Mouse (Mus musculus): ENCODE data around the gene Rabl6. TPM values are rescaled to one million over a fixed set of nuclear protein-coding genes. Genes with fewer than 3 reads are reported as not detected.

Gene Rabl6
- 10 to 100 TPM; 49.6 to 58.7 TPM for total RNA-seq (2021)
- long read RNA-seq, experiment 1, transcript Rabl6-201 (15 exons, 3,230 nt), result major isoform, 43 of 68 reads
- long read RNA-seq, experiment 1, partial matches to known transcripts, result 17 of 68 reads
- long read RNA-seq, experiment 1, other reads (novel, unspliced or antisense), result 8 of 68 reads
- long read RNA-seq, experiment 2, transcript Rabl6-201 (15 exons, 3,230 nt), result major isoform, 42 of 60 reads
- long read RNA-seq, experiment 2, partial matches to known transcripts, result 8 of 60 reads
- long read RNA-seq, experiment 2, other reads (novel, unspliced or antisense), result 10 of 60 reads

GRCm38 (mm10) chr2:25607761-25608622 is at the start of gene Rabl6:
TSS of gene Rabl6 (minus strand) at chr2:25608521.
- DNase-seq, result peak; percentile 89

GRCm38 (mm10) chr2:25657652-25658051 is 49.3 kb upstream of the Rabl6 start, which contains the start of gene Lcn5:
TSS of gene Lcn5 (plus strand) at chr2:25657952.
- no peak for DNase-seq

GRCm38 (mm10) chr2:25657246-25657645 is 48.9 kb upstream of the Rabl6 start:
- no peak for DNase-seq

- DNase-seq, result peak; percentile 32
Measured at GRCm38 (mm10) chr2:25656691-25657090, 48.4 kb upstream of the Rabl6 start.

GRCm38 (mm10) chr2:25654502-25654901 is 46.2 kb upstream of the Rabl6 start:
- no peak for DNase-seq

- no peak for DNase-seq
Measured at GRCm38 (mm10) chr2:25652902-25653301, 44.6 kb upstream of the Rabl6 start, which contains the start of gene Lcn8. TSS of gene Lcn8 (plus strand) at chr2:25653120.

GRCm38 (mm10) chr2:25639890-25640289 is 31.6 kb upstream of the Rabl6 start:
- DNase-seq, result peak; percentile 61

- no peak for DNase-seq
Measured at GRCm38 (mm10) chr2:25634046-25634445, 25.7 kb upstream of the Rabl6 start.

GRCm38 (mm10) chr2:25633616-25634015 is 25.3 kb upstream of the Rabl6 start:
- DNase-seq, result no peak

- DNase-seq, result no peak
Measured at GRCm38 (mm10) chr2:25628738-25629137, 20.4 kb upstream of the Rabl6 start.

GRCm38 (mm10) chr2:25627811-25628210 is 19.5 kb upstream of the Rabl6 start, which contains the start of gene Fcna:
TSS of gene Fcna (minus strand) at chr2:25628030.
- DNase-seq, result no peak

GRCm38 (mm10) chr2:25625986-25626385 is 17.7 kb upstream of the Rabl6 start:
- DNase-seq, result no peak

GRCm38 (mm10) chr2:25621229-25622200 is 13.2 kb upstream of the Rabl6 start, which contains the start of gene Tmem141:
TSS of gene Tmem141 (minus strand) at chr2:25622005.
- peak; percentile 86 for DNase-seq

- DNase-seq, result no peak
Measured at GRCm38 (mm10) chr2:25620852-25621228, 12.5 kb upstream of the Rabl6 start.

GRCm38 (mm10) chr2:25620386-25620785 is 12.1 kb upstream of the Rabl6 start:
- DNase-seq, result no peak

GRCm38 (mm10) chr2:25617578-25617977 is 9.3 kb upstream of the Rabl6 start, which contains the start of gene Ccdc183:
TSS of gene Ccdc183 (minus strand) at chr2:25617678.
- DNase-seq, result no peak

GRCm38 (mm10) chr2:25616398-25616797 is 8.1 kb upstream of the Rabl6 start:
- DNase-seq, result no peak

GRCm38 (mm10) chr2:25608671-25609070 is 350 bp upstream of the Rabl6 start:
- DNase-seq, result no peak

GRCm38 (mm10) chr2:25602526-25602925 is 5.8 kb downstream of the Rabl6 start:
- no peak for DNase-seq

- no peak for DNase-seq
Measured at GRCm38 (mm10) chr2:25600037-25600436, 8.3 kb downstream of the Rabl6 start.

GRCm38 (mm10) chr2:25598749-25599148 is 9.6 kb downstream of the Rabl6 start:
- DNase-seq, result no peak
